Mouse (Mus musculus): ENCODE measurements around the gene Dpp8. TPM values are rescaled to one million over a fixed set of nuclear protein-coding genes. Genes with fewer than 3 reads are reported as not detected.

Gene Dpp8
- total and polyA plus RNA-seq, 3 experiments = 36.0 to 53.2 (median 39.9) TPM

DNA sequence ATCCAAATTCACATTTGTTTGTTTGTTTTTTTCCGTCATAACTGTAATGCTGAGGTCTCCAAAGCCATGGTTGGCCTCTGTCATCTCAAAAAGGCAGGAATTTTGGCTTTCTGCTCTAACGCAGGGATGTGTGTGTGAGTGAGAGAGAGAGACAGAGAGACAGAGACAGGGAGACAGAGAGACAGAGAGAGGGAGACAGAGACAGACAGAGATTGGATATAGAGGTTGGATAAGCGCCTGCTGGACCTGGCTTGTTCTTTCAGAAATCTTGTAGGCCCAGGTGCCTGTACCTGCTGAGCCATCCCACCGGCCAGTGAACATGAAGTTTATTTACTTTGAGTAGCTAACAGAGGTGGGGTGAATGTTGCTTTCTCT, 333 bp upstream of the Dpp8 start:
- Histone ChIP-seq H3K27me3 (replicated peaks) (no peaks in the 10 kb centered on the region), H3K9ac (ENCODE audit: insufficient read depth, low read depth) (peak overlapping the region; percentile 33; the same call in 1 of the 2 replicates), H3K4me2 (ENCODE audit: insufficient read depth, low read depth, poor library complexity, severe bottlenecking) (peak overlapping the region; percentile 78), H3K9me3 (replicated peaks; ENCODE audit: low read length) (no peaks in the 10 kb centered on the region), H3K4me1 (ENCODE audit: control insufficient read depth in 1 of 2, insufficient read depth in 2 of 2) (peaks cover 2 to 20% of the 10 kb centered on the region in 2 experiments; a peak in 3 of 4 replicates), H3K79me2 (replicated peaks; ENCODE audit: control insufficient read depth, extremely low read depth, insufficient read depth, poor library complexity, severe bottlenecking) (peaks cover 13% of the 10 kb centered on the region), H3K4me3 (replicated peaks in 1 of 3; ENCODE audit: low read depth in 2 of 3, low read length in 2 of 3, poor library complexity in 1 of 3) (peak overlapping the region; percentile 33 to 97 (median 58)), H3K27ac (ENCODE audit: insufficient read depth, low read depth) (no peak overlapping the region), H3K36me3 (replicated peaks in 1 of 2; ENCODE audit: control insufficient read depth in 1 of 2, insufficient read depth in 1 of 2, low read length in 1 of 2) (peaks cover 2 to 27% of the 10 kb centered on the region in 2 experiments)
- in situ Hi-C loops (cut with MboI; ENCODE audit: low pct_ligation_motif_present, low pct_unique_long_range_greater_than_20kb, low sequenced_read_pairs) = no loop called here
- TF ChIP-seq UBTF (IDR thresholded peaks at IDR 0.05; ENCODE audit: low read depth, low read length) (no peak), PAX5 (IDR thresholded peaks at IDR 0.05; ENCODE audit: low read length) (no peak), ZKSCAN1 (IDR thresholded peaks at IDR 0.05; ENCODE audit: borderline replicate concordance, low read depth, low read length) (no peak), BHLHE40 (IDR thresholded peaks at IDR 0.05; ENCODE audit: low read depth, low read length) (no peak), IRF4 (IDR thresholded peaks at IDR 0.05; ENCODE audit: low read depth, low read length) (no peak), NELFE (IDR thresholded peaks at IDR 0.05; ENCODE audit: low read depth, low read length) (no peak), E2F4 (IDR thresholded peaks at IDR 0.05; ENCODE audit: insufficient replicate concordance, low read depth, low read length) (no peak), KAT2A (IDR thresholded peaks at IDR 0.05; ENCODE audit: insufficient replicate concordance, low read length) (no peak), POLR2A (IDR thresholded peaks at IDR 0.05; ENCODE audit: low read depth, low read length) (no peak), MEF2A (IDR thresholded peaks at IDR 0.05; ENCODE audit: borderline replicate concordance, low read depth, low read length) (no peak), JUN (IDR thresholded peaks at IDR 0.05; ENCODE audit: insufficient read depth, low read depth, low read length) (no peak), CHD1 (IDR thresholded peaks at IDR 0.05; ENCODE audit: low read depth, low read length) (no peak)
- no peak for DNase-seq (ENCODE audit: extremely low read depth)
- dilution Hi-C loops (cut with MboI; ENCODE audit: extremely low pct_ligation_motif_present, extremely low pct_unique_long_range_greater_than_20kb, low sequenced_read_pairs) = no loop called here

DNA sequence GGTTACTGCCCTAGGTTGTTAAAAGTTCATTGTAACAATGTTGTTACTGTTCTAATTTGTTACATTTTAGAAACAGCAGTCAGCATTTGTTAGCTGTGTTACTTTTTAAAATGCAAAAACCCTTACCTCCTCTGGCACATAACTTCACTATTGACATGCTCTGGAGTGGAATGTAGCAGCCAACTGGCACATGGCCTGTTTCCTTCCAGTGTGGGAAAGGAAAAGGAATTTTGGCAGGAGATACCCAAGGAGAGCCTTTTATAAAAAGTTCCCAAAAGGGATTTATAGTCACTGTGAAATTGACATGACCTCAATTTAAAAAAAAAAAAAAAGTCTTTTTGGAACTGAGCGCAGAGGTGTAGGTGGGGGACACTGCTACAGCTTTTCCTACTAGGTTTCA, 4.2 kb downstream of the Dpp8 start:
- Histone ChIP-seq H3K4me1 (ENCODE audit: control insufficient read depth in 1 of 2, insufficient read depth in 2 of 2) (peaks cover 2 to 20% of the 10 kb centered on the region in 2 experiments; a peak in 3 of 4 replicates), H3K27me3 (replicated peaks) (no peaks in the 10 kb centered on the region), H3K9ac (ENCODE audit: insufficient read depth, low read depth) (no peak overlapping the region), H3K27ac (ENCODE audit: insufficient read depth, low read depth) (no peak overlapping the region), H3K79me2 (replicated peaks; ENCODE audit: control insufficient read depth, extremely low read depth, insufficient read depth, poor library complexity, severe bottlenecking) (peaks cover 16% of the 10 kb centered on the region), H3K4me3 (replicated peaks in 1 of 3; ENCODE audit: low read depth in 2 of 3, low read length in 2 of 3, poor library complexity in 1 of 3) (no peak overlapping the region), H3K9me3 (replicated peaks; ENCODE audit: low read length) (peaks cover 2% of the 10 kb centered on the region), H3K4me2 (ENCODE audit: insufficient read depth, low read depth, poor library complexity, severe bottlenecking) (no peak overlapping the region), H3K36me3 (replicated peaks in 1 of 2; ENCODE audit: control insufficient read depth in 1 of 2, insufficient read depth in 1 of 2, low read length in 1 of 2) (peaks cover 30 to 66% of the 10 kb centered on the region in 2 experiments)
- TF ChIP-seq GABPA (IDR thresholded peaks at IDR 0.05; ENCODE audit: insufficient replicate concordance, low read depth, low read length) = no peak
- TF ChIP-seq USF2 (conservative IDR thresholded peaks at IDR 0.05; ENCODE audit: low read depth, low read length) = no peak
- TF ChIP-seq ETS1 (conservative IDR thresholded peaks at IDR 0.05; ENCODE audit: low read depth, low read length) = no peak
- no peak for TF ChIP-seq SMC3 (IDR thresholded peaks at IDR 0.05; ENCODE audit: low read depth, low read length)
- TF ChIP-seq MXI1 (IDR thresholded peaks at IDR 0.05; ENCODE audit: low read depth, low read length) = no peak
- no peak for TF ChIP-seq RCOR1 (conservative IDR thresholded peaks at IDR 0.05; ENCODE audit: low read depth, low read length)
- no peak for TF ChIP-seq CTCF (conservative IDR thresholded peaks at IDR 0.05 in 1 of 2, IDR thresholded peaks at IDR 0.05 in 1 of 2; ENCODE audit: low read depth in 2 of 2, low read length in 2 of 2)
- TF ChIP-seq UBTF (IDR thresholded peaks at IDR 0.05; ENCODE audit: low read depth, low read length) = no peak
- no peak for TF ChIP-seq TBP (conservative IDR thresholded peaks at IDR 0.05; ENCODE audit: low read depth, low read length)
- TF ChIP-seq POLR2AphosphoS2 (IDR thresholded peaks at IDR 0.05; ENCODE audit: low read depth, low read length) = no peak
- no peak for TF ChIP-seq ELF1 (IDR thresholded peaks at IDR 0.05; ENCODE audit: low read depth, low read length)
- TF ChIP-seq TCF12 (IDR thresholded peaks at IDR 0.05; ENCODE audit: low read depth, low read length) = no peak
- no peak for TF ChIP-seq KAT2A (IDR thresholded peaks at IDR 0.05; ENCODE audit: insufficient replicate concordance, low read length)
- TF ChIP-seq ZKSCAN1 (IDR thresholded peaks at IDR 0.05; ENCODE audit: borderline replicate concordance, low read depth, low read length) = no peak
- TF ChIP-seq NELFE (IDR thresholded peaks at IDR 0.05; ENCODE audit: low read depth, low read length) = no peak
- TF ChIP-seq BHLHE40 (IDR thresholded peaks at IDR 0.05; ENCODE audit: low read depth, low read length) = no peak
- TF ChIP-seq POLR2A (IDR thresholded peaks at IDR 0.05; ENCODE audit: low read depth, low read length) = no peak
- TF ChIP-seq SIN3A (IDR thresholded peaks at IDR 0.05; ENCODE audit: low read length) = no peak
- no peak for TF ChIP-seq JUN (IDR thresholded peaks at IDR 0.05; ENCODE audit: insufficient read depth, low read depth, low read length)
- in situ Hi-C loops (cut with MboI; ENCODE audit: low pct_ligation_motif_present, low pct_unique_long_range_greater_than_20kb, low sequenced_read_pairs) (no loop called here), dilution Hi-C loops (cut with MboI; ENCODE audit: extremely low pct_ligation_motif_present, extremely low pct_unique_long_range_greater_than_20kb, low sequenced_read_pairs) (no loop called here)
- no peak for DNase-seq (ENCODE audit: extremely low read depth)
